Mouse (Mus musculus) testis, adult 2 months (tissue): ENCODE measurements around the gene Bnipl.

ENCODE experiments used
- CTCF ChIP-seq: fragments of 200-500 bp; IDR thresholded peaks from 2 replicates; pipeline ENCODE4 v1.5.1; 2012; ENCODE audit warnings: low read depth, mild to moderate bottlenecking, inconsistent platforms, low read length, moderate library complexity; ENCODE audit not compliant: control insufficient read depth, insufficient read depth, insufficient replicate concordance
- POLR2A ChIP-seq: fragments of 200-500 bp; IDR thresholded peaks from 2 replicates; pipeline ENCODE4 v1.6.1; 2012; ENCODE audit warnings: low read depth, mild to moderate bottlenecking, inconsistent platforms, low read length, moderate library complexity; ENCODE audit not compliant: control insufficient read depth

DNA sequence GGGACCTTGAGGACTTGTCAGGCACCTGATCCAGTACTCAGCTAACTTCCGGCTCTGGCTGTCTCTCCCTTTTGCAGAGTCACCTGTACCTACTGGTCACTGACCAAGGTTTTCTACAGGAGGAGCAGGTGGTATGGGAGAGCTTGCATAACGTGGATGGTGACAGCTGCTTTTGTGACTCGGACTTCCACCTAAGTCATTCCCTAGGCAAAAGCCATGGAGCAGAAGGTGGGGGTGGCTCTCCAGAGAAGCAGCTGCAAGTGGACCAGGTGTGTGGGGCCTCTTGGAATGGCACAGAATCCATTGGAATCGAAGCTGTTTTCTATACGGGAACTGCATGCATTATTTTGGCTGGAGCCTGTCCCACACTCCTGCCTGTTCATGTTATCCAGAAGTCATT is 43.7 kb upstream of the Bnipl start:
- TF ChIP-seq CTCF = no peak
- no peak for TF ChIP-seq POLR2A
